Mouse (Mus musculus) thymus, postnatal 0 days (tissue): Measurements from ENCODE around the gene Dda1. TPM values are rescaled to one million over a fixed set of nuclear protein-coding genes. Genes with fewer than 3 reads are reported as not detected.

Experiments used
- DNase-seq: peaks from one replicate; pipeline ENCODE4 v3.0.0-alpha.2; 2015; ENCODE audit warnings: low spot score
- polyA plus RNA-seq: library from polyadenylated mRNA; unstranded; fragments of >200 nt; fragmentation: Nextera tagmentation; extraction: Ambion mirVana; gene quantifications from 2 replicates; pipeline ENCODE4 v1.2.1, GENCODE M21; 2015

Dda1 gene
- polyA plus RNA-seq, 1 experiment from 2014 or later = 157 TPM

- DNase-seq = no peak
Measured at GRCm38 (mm10) chr8:71468001-71468400, 998 bp upstream of the Dda1 start.

- DNase-seq = peak; percentile 69
Measured at GRCm38 (mm10) chr8:71469411-71469810, 412 bp downstream of the Dda1 start.

DNA sequence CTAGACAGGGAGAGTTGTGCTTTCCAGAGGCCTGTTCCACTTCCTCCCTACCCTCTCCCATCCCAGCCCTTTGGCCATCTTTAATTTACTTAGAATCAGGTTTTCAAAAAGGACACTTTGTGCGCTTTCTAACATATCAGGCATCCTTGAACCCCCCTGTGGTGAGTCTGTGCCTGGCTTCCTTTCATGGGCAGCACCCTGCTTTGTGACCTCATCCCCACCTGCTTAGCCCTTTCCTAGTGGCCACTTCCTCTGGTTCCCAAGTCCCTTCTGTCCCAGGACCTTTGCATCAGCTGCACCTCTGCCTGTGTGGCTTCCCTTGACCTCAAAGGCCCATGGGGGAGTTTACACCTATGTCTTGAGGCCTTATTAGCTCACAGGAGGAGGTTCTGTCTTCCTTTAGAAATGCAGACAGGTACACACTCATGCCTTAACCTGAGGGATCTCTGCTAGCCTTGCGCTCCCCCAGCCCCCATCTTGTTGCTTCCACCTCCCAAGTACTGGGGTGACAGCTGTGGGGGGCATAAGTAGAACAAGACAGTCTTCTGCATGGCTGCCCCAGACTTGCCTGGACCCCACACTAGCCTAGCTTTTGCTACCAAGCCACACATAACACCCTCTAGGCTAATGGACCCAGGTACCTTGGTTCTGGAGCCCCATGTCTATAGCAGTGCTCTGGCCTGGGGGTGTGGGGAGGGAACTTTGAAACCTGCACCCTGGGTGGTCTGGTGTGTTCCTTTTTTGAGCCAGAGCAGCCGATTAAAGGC, 1.3 kb downstream of the Dda1 start:
- DNase-seq = no peak

DNA sequence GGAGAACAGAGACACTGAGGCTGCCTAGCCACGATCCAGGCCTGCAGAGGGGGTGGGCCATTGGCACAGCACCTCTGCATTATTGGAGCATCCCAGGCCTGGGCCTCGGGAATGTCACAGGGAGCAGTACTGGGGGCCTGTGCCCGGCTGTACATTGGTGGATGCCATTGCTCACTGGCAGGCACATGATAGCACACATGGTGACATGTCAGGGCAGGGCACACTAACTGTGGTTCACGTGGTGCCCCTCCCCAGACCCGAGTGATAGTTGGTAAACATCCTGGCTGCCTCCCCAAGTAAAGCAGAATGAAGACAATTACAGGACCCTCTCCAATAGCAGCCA, 1.9 kb downstream of the Dda1 start:
- DNase-seq = no peak

DNA sequence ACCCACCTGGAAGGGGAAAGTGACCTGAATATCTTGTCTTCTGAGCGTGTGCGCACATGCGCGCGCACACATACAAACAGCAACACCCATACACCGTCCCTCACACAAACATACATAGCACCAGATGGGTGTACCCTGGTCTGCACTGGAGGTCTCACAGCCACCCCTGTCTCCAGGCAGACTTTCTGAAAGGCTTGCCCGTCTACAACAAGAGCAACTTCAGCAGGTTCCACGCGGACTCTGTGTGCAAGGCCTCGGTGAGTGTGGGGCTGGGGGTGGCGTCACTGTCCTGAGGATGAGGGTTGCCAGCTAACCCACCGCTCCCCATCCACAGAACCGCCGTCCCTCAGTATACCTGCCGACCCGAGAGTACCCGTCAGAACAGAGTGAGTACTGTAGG, 2.9 kb downstream of the Dda1 start:
- no peak for DNase-seq

DNA sequence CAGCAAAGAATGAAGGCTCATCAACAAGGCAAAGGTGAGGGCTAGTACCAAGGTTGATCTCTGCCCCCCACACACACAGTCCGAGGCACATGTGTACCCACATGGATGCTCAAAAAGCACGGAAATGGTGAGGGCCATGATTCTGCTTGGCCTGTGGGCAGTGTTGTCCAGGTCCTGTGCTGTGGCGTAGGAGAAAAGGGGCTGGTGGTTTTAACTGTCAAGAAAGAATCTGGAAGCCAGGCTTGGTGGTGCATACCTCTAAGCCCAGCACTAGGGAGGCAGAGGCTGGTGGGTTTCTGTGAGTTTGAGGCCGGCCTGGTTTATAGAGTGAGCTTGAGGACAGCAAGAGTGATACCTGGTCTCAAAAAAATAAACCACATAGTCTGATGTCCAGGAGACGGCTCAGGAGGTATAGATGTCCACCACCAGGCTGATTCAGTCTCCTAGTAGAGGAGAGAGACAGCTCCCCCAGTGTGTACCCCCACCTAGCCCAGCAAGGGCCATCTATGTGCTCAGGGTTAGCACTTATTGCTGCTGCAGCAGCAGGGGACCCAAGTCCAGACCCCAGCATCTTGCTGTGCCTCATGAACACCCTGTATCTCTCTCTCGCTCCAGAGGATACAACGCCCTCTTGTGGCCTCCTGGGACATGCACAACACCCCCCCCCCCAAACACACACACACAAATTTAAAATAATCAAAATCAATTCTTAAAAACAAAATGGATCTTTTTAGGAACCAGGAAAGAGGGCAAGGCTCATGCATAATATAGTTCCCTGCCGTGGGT, 3.8 kb downstream of the Dda1 start:
- no peak for DNase-seq

DNA sequence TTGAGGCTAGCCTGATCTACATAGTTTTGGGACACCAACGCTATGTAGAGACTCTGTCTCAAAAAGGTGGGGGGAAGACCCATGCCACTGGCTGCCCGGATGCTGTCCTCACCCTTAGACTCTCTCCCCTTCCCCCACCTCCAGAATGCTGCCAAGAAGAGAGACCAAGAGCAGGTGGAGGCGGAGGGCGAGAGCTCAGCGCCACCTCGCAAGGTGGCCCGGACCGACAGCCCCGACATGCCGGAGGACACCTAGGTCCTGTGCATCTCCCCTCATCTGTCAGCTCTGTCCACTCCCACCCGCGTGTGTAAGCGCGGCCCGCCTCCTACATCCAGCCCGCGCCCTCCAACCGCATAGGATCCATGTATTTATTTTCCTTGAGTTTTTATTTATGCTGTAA, 5.3 kb downstream of the Dda1 start:
- no peak for DNase-seq

DNA sequence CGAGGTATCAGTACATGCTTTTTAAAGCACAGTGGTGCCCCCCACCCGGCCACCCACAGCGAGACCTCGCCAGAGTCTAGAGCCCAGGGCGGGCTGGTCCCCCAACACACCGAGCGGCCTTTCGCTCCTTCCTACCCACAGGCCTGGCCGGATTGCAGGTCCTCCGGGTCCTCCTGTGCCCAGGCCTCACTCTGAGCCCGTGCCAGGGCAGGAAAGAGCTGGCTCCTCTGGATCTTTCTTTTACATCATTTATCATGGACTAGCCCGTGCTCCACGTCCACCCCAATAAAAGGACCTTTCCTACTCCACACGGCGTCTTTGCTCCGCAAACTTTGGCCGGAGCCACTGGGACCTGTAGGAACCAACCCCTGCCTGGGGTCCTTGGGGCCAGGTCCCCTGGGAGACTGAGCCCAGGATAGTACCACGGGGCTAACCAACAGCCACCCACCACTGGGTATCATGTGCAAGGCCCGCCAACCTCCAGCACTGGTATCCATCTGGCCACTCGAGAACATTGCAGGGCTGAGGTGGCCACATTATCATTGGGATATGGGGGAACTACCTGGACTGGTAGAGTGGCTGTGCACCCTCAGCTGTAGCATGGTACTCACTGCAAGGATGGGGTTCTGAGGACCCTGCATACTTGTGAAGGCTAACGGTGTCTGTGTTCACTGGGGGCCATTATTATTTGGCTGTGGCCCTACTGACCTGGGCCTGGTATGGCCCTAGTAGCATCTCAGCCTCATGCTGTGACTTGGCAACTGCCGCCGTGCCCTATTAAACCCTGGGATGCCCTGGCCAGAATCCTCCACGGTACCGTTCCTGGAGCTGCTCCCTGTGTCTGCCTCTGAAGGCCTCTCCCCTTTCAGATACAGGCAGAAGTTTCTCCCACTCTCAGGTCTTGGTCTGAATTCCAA, 6.0 kb downstream of the Dda1 start:
- DNase-seq = no peak

GRCm38 (mm10) chr8:71475702-71476075, 6.7 kb downstream of the Dda1 start:
- no peak for DNase-seq

DNA sequence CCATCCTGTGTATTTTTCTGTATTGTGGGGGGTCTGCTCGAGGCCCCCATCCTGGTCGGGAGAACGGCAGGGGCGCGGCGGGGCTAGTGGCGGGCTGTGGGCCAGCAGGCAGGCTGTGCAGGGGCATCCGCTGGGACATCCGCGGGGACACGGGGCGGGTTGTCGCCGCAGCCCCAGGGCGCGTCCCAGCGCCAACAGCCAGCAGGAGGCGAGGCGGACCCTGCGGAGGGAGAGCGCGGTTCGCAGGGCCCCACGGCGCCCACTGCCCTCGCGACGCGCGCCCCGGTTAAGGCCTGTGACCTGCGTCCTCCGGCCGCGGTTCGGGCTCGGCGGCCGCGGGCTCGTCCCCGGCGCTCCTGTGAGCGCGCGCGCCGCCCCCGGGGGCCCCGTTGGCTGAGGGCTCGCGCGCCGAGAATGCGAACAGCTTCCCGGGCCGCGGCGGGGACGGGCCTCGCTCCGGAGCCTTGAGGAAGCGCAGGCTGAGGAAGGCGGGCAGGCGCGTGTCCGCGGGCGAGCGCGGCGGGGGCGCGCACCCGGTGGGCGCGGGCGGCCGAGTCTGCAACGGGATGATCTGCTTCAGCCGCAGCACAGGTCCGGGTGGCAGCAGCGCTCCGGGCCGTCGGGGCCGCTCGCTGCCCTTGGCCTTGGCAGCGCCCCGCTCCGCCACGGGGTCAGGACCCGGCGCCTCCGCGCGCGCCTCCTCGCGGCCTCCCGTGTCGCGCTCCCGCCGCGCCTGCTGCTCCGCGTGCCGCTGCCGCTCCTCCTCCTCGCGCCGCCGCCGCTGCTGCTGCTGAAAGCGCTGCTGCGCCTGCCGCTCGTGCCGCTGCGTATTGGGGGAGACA, 7.3 kb downstream of the Dda1 start:
- DNase-seq = peak; percentile 79

GRCm38 (mm10) chr8:71477196-71477845, 8.3 kb downstream of the Dda1 start:
- peak; percentile 56 for DNase-seq

- DNase-seq = no peak
Measured at GRCm38 (mm10) chr8:71478943-71479342, 9.9 kb downstream of the Dda1 start.

GRCm38 (mm10) chr8:71483932-71484331, 14.9 kb downstream of the Dda1 start:
- peak; percentile 73 for DNase-seq

DNA sequence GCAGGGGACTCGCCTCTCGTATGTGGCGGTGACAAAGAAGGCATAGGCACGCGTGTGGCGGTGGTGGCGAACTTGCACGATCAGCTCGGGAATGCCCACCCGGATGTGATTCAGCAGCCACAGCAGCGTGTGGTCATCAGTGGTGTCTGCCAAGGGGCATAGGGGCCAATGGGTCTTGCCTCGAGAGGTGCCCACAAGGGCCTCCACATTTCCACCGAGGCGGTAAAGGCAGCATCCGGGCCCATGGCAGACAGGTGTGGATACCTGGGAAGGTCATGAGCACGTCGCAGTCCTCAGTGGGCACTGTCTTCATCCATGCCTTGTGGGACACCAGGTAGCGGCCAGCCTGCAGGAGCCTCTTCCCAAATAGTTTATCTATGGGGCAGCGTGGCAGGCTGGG, 15.7 kb downstream of the Dda1 start:
- no peak for DNase-seq

DNA sequence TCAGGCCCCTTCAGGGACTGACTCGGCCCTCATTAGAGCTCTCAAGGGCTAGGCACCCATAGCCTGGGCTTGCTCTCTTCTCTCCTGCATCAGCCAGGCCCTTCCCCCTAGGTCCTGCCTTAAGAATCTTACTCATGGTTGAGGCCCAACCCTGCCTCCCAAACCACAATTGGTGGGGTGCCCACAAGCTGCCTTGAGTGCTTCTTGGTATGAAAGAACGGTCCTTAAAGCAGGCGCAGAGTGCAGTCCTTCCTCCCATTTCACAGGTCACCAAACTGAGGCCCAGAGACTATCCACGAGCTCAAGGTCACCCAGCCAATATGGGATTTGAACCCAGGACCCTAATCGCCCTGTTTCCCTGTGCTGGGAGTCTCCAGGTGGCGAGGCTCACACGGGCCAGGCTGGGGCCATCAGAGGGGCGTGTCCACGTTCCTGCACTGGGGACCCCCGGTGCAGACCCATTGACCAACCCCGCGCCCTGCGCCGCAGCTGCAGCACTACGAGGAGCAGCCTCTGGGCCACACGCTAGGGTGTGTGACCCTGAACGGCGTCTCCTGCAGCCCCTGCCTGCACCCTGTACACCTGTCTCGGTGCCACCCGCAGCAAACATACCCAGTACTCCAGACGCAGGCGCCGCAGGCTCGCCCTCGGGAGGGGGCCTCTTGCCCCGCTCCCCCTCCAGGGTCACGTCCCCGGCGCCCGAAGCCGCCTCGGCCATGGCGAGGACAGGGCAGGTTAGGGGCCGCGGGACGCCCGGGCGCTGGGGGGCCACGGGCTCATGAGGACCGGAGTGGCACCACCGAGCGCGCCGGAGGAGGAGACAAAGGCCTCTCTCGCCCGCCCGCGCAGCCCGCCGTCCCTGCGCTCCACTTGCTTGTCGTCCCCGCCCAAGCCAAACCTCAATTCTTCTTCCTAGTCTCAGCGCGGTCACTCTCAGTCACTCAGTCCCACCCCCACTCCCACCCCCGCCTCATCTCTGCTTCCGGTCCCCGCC, 16.4 kb downstream of the Dda1 start, which contains the start of gene Ano8:
Gene Ano8, minus strand, starts transcription at position 822 of the 994 bp plus-strand sequence.
- DNase-seq = peak; percentile 82

DNA sequence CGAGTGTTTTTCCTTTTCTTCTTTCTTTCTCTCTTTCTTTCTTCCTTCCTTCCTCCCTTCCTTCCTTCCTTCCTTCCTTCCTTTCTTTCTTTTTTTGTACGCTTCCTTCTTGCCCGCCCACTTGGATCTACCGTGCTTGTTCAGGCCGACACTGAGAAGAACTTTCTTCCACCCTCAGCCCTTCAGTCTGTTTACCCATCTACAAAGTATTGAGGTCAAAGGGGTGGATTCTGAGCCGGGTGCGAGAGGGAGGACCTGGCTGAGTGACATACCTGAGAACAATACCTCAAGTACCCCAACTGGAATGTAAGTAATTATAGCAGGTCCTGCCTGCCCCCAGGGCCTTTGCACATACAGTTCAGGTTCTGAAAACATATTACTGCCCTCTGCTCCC, 17.1 kb downstream of the Dda1 start:
- DNase-seq = peak; percentile 25

- DNase-seq = peak; percentile 78
Measured at GRCm38 (mm10) chr8:71487691-71488445, 18.9 kb downstream of the Dda1 start, which contains the start of gene Gtpbp3. TSS of gene Gtpbp3 (plus strand) at chr8:71488103.

DNA sequence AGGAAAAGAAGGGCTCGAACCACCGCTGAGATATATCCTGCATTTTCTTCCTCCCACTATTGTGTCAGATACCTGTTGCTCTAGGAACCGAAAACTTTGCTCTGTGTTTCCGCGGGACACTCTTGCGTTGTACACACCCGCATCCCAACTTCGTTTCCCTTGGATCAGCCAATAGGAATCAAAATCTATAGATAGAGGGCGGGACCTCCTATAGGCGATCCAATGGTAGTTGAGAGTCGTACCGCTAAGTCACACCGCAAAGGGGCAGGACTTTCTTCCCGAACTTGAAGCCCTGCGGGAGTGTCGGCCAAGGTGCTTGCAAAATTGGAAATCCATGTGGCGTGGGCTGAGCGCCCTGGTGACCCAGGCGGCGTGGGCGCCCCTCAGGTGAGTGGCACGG, 19.5 kb downstream of the Dda1 start:
- peak; percentile 95 for DNase-seq
